Mouse (Mus musculus) neural tube, embryonic 15.5 days (tissue): Measurements from ENCODE around the gene Hunk. TPM values are rescaled to one million over a fixed set of nuclear protein-coding genes. Genes with fewer than 3 reads are reported as not detected.

Source experiments
- ATAC-seq: fragments of 200-750 bp; cut with Nextera tagmentation; 2 replicates; pipeline ENCODE4 v1.8.0; 2017; ENCODE audit warnings: mild to moderate bottlenecking, moderate TSS enrichment, moderate library complexity; ENCODE audit not compliant: low FRiP score
- H3K27ac ChIP-seq: fragments of 300-500 bp; sonication (generic); replicated peaks from 2 replicates; pipeline ENCODE4 v1.5.1; 2015; ENCODE audit warnings: mild to moderate bottlenecking, inconsistent platforms
- H3K27me3 ChIP-seq: fragments of 300-500 bp; sonication (generic); replicated peaks from 2 replicates; pipeline ENCODE4 v1.6.1; 2015; ENCODE audit warnings: inconsistent platforms
- H3K36me3 ChIP-seq: fragments of 300-500 bp; sonication (generic); 2 replicates; pipeline ENCODE4 v1.6.1; 2015; ENCODE audit warnings: inconsistent platforms
- H3K4me1 ChIP-seq: fragments of 300-500 bp; sonication (generic); 2 replicates; pipeline ENCODE4 v1.6.1; 2015; ENCODE audit warnings: inconsistent platforms
- H3K4me2 ChIP-seq: fragments of 300-500 bp; sonication (generic); 2 replicates; pipeline ENCODE4 v1.6.1; 2015; ENCODE audit warnings: inconsistent platforms, mild to moderate bottlenecking, moderate library complexity
- H3K4me3 ChIP-seq: fragments of 300-500 bp; sonication (generic); replicated peaks from 2 replicates; pipeline ENCODE4 v1.5.1; 2015; ENCODE audit warnings: mild to moderate bottlenecking, inconsistent platforms
- H3K9ac ChIP-seq: fragments of 300-500 bp; sonication (generic); replicated peaks from 2 replicates; pipeline ENCODE4 v1.6.1; 2015; ENCODE audit warnings: mild to moderate bottlenecking, inconsistent platforms
- H3K9me3 ChIP-seq: fragments of 300-500 bp; sonication (generic); replicated peaks from 2 replicates; pipeline ENCODE4 v1.6.1; 2016; ENCODE audit warnings: inconsistent platforms
- WGBS: fragments of 180-500 bp; shearing (Covaris S2); methylation state at CpG from one replicate; pipeline ENCODE4 v1.1.7; 2015; ENCODE audit warnings: mixed read lengths; 5-methylcytosine and 5-hydroxymethylcytosine counted together
- polyA plus RNA-seq: library from polyadenylated mRNA; unstranded; fragments of >200 nt; fragmentation: Nextera tagmentation; extraction: Ambion mirVana; gene quantifications from 2 replicates; pipeline ENCODE4 v1.2.1, GENCODE M21; 2015

Gene Hunk
- polyA plus RNA-seq, 1 experiment from 2014 or later = 5.1 TPM

DNA sequence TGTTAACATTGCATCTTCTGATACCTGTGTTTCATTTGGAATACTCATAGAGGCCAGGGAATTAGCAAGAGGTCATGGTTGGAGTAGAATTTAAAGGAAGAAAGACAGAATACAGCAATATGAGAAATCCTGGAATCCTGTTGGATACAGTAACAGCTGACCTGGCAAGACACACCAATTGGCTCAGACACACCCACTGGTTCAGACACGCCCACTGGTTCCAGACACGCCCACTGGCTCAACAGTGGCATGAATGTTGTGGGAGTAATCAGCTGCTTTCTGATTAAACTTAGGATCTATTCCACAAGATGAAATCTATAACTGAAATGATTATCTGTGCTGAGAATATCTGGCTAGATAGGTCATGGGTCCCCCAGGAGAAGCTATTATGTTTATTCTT is 155.4 kb downstream of the Hunk start:
- Histone ChIP-seq H3K27ac (no peak overlapping the region), H3K4me1 (no peaks in the 10 kb centered on the region), H3K4me2 (no peak overlapping the region), H3K9me3 (no peaks in the 10 kb centered on the region), H3K36me3 (no peaks in the 10 kb centered on the region), H3K27me3 (no peaks in the 10 kb centered on the region), H3K4me3 (no peak overlapping the region), H3K9ac (no peak overlapping the region)
- ATAC-seq = no peak
- WGBS = 90% methylated on average over 2 of the region's 2 CpGs

DNA sequence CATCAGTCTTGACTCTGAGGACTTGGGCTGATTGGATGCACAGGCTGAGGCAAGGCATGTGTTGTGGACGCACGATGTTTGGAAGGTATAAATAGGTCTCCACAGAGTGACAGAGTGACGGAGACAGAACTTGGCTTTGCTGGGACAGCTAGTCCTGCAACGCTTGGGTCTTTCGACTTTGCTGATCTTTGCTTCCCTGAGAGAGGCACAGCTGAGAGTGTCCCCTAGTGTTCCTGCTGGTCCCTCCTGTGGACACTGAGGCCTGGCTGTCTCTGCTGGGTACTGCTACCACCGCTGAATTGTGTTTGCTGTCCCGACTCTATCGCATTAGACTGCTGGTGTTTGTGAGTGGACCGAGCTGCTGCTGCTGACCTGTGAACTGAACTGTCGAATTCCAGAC is 156.6 kb downstream of the Hunk start:
- H3K4me1 ChIP-seq = no peaks in the 10 kb centered on the region
- no peaks in the 10 kb centered on the region for H3K27me3 ChIP-seq
- H3K27ac ChIP-seq = no peak overlapping the region
- H3K4me3 ChIP-seq = no peak overlapping the region
- no peaks in the 10 kb centered on the region for H3K36me3 ChIP-seq
- no peak overlapping the region for H3K4me2 ChIP-seq
- no peaks in the 10 kb centered on the region for H3K9me3 ChIP-seq
- H3K9ac ChIP-seq = no peak overlapping the region
- 81% methylated on average over 10 of the region's 10 CpGs for WGBS
- ATAC-seq = no peak

DNA sequence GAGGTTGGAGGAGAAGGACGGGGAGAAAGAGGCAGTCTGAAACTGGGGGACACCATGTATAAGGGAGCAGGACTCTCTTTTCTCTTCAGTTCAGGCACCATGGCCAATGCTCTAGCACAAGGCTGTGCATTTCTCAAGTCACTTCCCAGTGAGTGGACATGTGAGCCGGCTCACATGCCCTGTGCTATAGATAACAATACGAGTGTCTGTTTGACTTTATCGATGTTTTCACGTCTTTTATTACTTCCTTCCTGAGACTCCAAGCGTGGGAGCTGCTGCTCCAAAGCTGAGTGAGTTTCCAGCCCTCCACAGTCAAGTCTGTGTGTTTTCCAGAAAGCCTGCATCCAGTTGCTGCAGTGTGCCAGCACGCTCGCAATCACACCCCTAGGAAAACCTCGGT is 158.4 kb downstream of the Hunk start:
- Histone ChIP-seq H3K36me3 (no peaks in the 10 kb centered on the region), H3K4me3 (no peak overlapping the region), H3K4me2 (no peak overlapping the region), H3K4me1 (no peaks in the 10 kb centered on the region), H3K9me3 (no peaks in the 10 kb centered on the region), H3K27ac (no peak overlapping the region), H3K9ac (no peak overlapping the region), H3K27me3 (no peaks in the 10 kb centered on the region)
- 80% methylated on average over 9 of the region's 9 CpGs for WGBS
- ATAC-seq = no peak

DNA sequence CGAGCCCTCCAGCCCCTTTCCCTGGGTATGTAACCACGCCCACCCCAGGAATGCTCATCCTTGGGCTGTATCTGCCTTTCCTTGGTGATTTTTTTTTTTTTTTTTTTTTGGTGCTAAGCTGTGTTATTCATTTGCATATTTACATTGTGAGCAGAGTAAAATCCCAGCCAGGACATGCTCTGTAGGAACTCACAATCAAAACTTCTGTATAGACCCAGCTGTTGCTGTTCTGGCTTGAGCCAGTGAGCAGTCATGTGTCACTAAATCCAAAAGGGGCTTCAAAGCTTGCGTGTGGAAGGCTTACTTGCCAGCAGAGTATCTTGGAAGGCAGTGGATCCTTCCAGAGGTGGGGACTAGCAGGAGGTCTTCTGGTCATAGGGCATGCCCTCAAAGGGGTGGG is 159.7 kb downstream of the Hunk start:
- Histone ChIP-seq H3K27ac (no peak overlapping the region), H3K4me2 (no peak overlapping the region), H3K36me3 (no peaks in the 10 kb centered on the region), H3K27me3 (no peaks in the 10 kb centered on the region), H3K9ac (no peak overlapping the region), H3K4me1 (no peaks in the 10 kb centered on the region), H3K9me3 (no peaks in the 10 kb centered on the region), H3K4me3 (no peak overlapping the region)
- 61% methylated on average over 3 of the region's 3 CpGs for WGBS
- ATAC-seq = no peak

DNA sequence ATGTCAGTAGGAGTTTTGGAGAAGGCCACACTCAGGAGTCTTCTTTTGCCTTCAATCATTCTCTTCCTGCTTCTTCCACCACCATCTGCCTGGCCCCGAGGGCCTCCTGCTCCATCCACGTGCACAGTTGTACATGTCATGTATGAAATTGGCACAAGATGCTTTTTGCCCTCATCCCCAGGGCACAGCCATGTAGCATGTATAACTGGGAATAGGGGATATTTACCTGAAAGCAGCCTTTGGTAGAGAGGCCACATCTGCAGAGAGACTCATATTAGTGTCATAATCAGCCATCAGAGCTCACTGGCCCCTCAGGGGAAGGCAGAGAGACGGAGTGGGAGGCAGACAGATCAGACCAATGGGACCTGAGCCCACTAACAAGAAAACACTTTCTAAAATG is 160.8 kb downstream of the Hunk start:
- Histone ChIP-seq H3K9me3 (no peaks in the 10 kb centered on the region), H3K36me3 (no peaks in the 10 kb centered on the region), H3K27me3 (no peaks in the 10 kb centered on the region), H3K4me2 (no peak overlapping the region), H3K4me1 (no peaks in the 10 kb centered on the region), H3K9ac (no peak overlapping the region), H3K27ac (no peak overlapping the region), H3K4me3 (no peak overlapping the region)
- 66% methylated on average over 3 of the region's 3 CpGs for WGBS
- ATAC-seq = no peak

DNA sequence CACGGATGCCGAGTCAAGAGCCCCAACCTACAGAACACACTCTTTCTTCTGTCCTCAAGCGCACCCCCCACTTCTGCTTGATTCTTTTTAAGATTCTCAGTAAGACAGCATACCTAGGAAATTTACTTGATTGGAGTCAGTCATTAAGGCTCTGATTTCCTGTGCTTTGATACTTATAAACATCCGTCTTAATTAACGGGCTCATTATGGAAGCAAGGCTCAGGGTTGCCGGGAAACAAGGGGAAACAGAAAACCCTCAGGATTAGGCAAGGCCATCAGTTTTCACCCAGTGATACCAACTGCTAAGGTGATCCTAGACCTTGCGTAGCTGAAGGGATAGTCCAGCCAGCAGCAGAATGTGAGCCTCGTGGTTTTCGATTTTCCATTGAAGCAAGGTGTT is 162.2 kb downstream of the Hunk start:
- H3K4me2 ChIP-seq = no peak overlapping the region
- H3K27me3 ChIP-seq = no peaks in the 10 kb centered on the region
- H3K36me3 ChIP-seq = no peaks in the 10 kb centered on the region
- no peaks in the 10 kb centered on the region for H3K4me1 ChIP-seq
- ATAC-seq = no peak
- no peak overlapping the region for H3K9ac ChIP-seq
- no peak overlapping the region for H3K4me3 ChIP-seq
- no peaks in the 10 kb centered on the region for H3K9me3 ChIP-seq
- 66% methylated on average over 9 of the region's 9 CpGs for WGBS
- no peak overlapping the region for H3K27ac ChIP-seq

Other genes starting within 250 kb of the Hunk start
- gene Tiam1, start 242.2 kb upstream of the Hunk start, polyA plus RNA-seq = 15.0 and 23.6 TPM in 2 replicates
- gene Sod1, start 165.3 kb upstream of the Hunk start, polyA plus RNA-seq = 998 TPM in 2 replicates
- gene Scaf4, start 101.5 kb upstream of the Hunk start, polyA plus RNA-seq = 24.6 and 25.8 TPM in 2 replicates